Mouse (Mus musculus): Measurements from ENCODE around the gene Dscaml1.
"Not testable (repeated sequence)": the region's sequence is repeated elsewhere in the genome, so short reads cannot be mapped to it uniquely, and the experiment has no call there.

GRCm38 (mm10) chr9:45776176-45776575 lies 349.7 kb downstream of the Dscaml1 start:
- TF ChIP-seq MAFK (IDR thresholded peaks at IDR 0.05; ENCODE audit: borderline replicate concordance, low read depth, low read length); MEF2A (IDR thresholded peaks at IDR 0.05; ENCODE audit: extremely low read depth, insufficient replicate concordance, low read depth, low read length, poor library complexity, severe bottlenecking); ZNF384 (IDR thresholded peaks at IDR 0.05; ENCODE audit: low read depth, low read length); HCFC1 (IDR thresholded peaks at IDR 0.05; ENCODE audit: low read depth, low read length); ETS1 (IDR thresholded peaks at IDR 0.05; ENCODE audit: low read depth, low read length); GATA1 (IDR thresholded peaks at IDR 0.05; ENCODE audit: low read depth, low read length); RAD21 (IDR thresholded peaks at IDR 0.05; ENCODE audit: low read depth, low read length); EP300 (IDR thresholded peaks at IDR 0.05; ENCODE audit: low read depth in 1 of 2, low read length in 2 of 2); POLR2A (IDR thresholded peaks at IDR 0.05; ENCODE audit: control insufficient read depth in 1 of 2, insufficient read depth in 1 of 2, low read depth in 1 of 2, low read length in 2 of 2, poor library complexity in 1 of 2); USF2 (IDR thresholded peaks at IDR 0.05; ENCODE audit: borderline replicate concordance in 1 of 2, insufficient read depth in 1 of 2, low read depth in 1 of 2, low read length in 2 of 2); POLR2AphosphoS2 (IDR thresholded peaks at IDR 0.05; ENCODE audit: low read length): not testable (repeated sequence)
